Mouse (Mus musculus): ENCODE data around the gene Tapbp. TPM values are rescaled to one million over a fixed set of nuclear protein-coding genes. Genes with fewer than 3 reads are reported as not detected.

The Tapbp gene
- polyA plus RNA-seq, 1 experiment from 2014 or later: 20.6 TPM

DNA sequence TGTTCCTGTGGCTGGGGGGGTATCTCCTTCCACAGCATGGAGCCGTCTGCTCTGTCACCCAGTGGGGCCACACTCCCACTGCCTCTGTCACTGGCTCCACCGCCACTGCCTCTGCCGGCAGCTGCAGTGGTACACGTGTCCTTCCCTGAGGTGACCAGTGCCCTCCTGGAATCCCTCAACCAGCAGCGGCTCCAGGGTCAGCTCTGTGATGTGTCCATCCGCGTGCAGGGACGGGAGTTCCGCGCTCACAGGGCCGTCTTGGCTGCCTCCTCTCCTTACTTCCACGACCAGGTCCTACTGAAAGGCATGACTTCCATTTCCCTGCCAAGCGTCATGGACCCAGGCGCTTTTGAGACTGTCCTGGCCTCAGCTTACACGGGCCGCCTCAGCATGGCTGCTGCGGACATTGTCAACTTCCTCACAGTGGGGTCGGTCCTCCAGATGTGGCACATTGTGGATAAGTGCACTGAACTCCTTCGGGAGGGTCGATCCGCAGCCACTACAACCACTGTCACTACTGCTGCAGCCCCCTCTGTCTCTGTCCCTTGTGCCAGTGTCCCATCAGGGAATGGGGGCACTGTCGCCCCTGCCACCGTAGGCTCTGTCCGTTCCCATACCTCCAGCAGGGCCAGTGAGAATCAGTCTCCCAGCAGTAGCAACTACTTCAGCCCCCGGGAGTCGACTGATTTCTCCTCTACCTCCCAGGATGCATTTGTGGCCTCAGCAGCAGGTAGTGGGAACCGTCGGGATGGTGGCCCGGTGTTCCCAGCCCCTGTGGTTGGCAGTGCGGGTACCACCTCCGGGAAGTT, 1.4 kb downstream of the Tapbp start:
- Histone ChIP-seq H3K4me2 (ENCODE audit: low read length) (peak overlapping the region; percentile 65), H3K9me3 (ENCODE audit: control insufficient read depth, low read length) (no peaks in the 10 kb centered on the region), H3K9ac (replicated peaks; ENCODE audit: low read length) (no peak overlapping the region; the same call in 1 of the 2 replicates), H3K4me1 (ENCODE audit: control insufficient read depth, insufficient read depth, low read length) (peaks cover 29% of the 10 kb centered on the region), H3K27me3 (ENCODE audit: control insufficient read depth, insufficient read depth, low read length) (no peaks in the 10 kb centered on the region), H3K36me3 (ENCODE audit: control insufficient read depth, insufficient read depth, low read length) (peaks cover 32% of the 10 kb centered on the region), H3K4me3 (replicated peaks; ENCODE audit: low read depth, low read length) (peak overlapping the region; percentile 49), H3K27ac (replicated peaks; ENCODE audit: low read depth, low read length) (no peak overlapping the region)
- ATAC-seq (ENCODE audit: low FRiP score, low TSS enrichment) (no peak), DNase-seq (no peak)
- 70% methylated on average over 31 of the region's 31 CpGs for WGBS

DNA sequence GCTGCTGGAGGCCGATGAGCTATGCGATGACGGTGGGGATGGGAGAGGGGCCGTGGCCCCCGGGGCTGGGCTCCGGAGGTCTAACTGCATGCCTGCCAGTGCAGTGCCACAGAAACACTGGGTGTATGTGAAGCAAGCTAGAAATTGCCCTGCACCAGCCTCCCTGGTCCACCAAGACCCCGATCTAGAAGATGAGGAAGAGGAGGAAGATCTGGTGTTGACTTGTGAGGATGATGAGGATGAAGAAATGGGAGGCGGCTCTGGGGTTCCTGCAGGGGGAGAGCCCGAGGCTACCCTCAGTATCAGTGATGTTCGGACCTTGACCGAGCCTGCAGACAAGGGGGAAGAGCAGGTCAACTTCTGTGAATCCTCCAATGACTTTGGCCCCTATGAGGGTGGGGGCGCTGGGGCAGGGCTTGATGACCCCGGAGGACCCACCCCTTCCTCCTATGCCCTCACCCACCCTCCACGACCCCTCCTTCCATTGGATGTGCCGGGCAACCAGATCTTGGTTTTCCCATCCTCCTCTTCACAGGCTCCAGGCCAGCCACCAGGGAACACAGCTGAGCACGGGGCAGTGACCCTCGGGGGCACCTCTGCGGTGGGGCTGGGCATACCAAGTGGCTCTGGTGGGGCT, 2.1 kb downstream of the Tapbp start:
- Histone ChIP-seq H3K27ac (replicated peaks; ENCODE audit: low read depth, low read length) (no peak overlapping the region), H3K4me1 (ENCODE audit: control insufficient read depth, insufficient read depth, low read length) (peaks cover 29% of the 10 kb centered on the region), H3K9ac (replicated peaks; ENCODE audit: low read length) (no peak overlapping the region), H3K4me3 (replicated peaks; ENCODE audit: low read depth, low read length) (no peak overlapping the region), H3K9me3 (ENCODE audit: control insufficient read depth, low read length) (no peaks in the 10 kb centered on the region), H3K4me2 (ENCODE audit: low read length) (0 out of 2 replicates have a peak overlapping the region, but pooled peaks have one; percentile 5), H3K27me3 (ENCODE audit: control insufficient read depth, insufficient read depth, low read length) (no peaks in the 10 kb centered on the region), H3K36me3 (ENCODE audit: control insufficient read depth, insufficient read depth, low read length) (peaks cover 27% of the 10 kb centered on the region)
- ATAC-seq (ENCODE audit: low FRiP score, low TSS enrichment) (no peak), DNase-seq (no peak)
- WGBS: 86% methylated on average over 18 of the region's 18 CpGs

DNA sequence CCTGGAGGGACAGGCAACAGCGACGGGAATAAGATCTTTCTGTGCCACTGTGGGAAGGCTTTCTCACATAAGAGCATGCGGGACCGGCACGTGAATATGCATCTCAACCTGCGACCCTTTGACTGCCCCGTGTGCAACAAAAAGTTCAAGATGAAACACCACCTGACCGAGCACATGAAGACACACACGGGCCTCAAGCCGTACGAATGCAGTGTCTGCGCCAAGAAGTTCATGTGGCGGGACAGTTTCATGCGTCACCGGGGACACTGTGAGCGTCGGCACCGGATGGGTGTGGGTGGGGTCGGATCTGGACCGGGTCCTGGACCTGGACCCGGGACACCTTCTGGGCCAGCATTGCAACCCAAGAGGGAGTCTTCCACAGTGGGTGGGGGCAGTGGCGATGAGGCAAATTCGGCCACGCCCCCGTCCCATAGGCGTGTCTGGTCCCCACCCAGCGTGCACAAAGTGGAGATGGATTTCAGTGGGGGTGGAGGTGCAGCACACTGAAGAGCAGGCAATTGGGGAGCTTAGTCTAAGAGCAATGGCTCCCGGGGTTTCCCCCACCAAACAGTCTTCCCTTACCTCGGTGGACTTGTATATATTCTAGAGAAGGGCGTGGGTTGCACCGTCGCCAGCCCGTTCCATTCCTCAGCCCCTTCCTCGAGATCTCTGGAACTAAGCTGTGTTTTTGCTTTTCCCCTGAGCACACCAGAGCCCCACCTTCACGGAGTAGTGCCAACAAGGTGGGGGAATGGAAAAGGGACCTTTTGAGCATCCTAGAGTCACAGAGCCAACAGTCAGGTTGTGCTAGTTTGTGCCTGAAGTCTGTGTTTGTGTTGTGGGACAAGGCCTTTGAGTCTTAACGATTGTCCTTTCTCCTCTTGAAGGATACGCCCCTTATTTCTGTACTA, 2.8 kb downstream of the Tapbp start:
- Histone ChIP-seq H3K9ac (replicated peaks; ENCODE audit: low read length) (no peak overlapping the region), H3K4me2 (ENCODE audit: low read length) (peak overlapping the region; percentile 63), H3K27ac (replicated peaks; ENCODE audit: low read depth, low read length) (no peak overlapping the region), H3K4me1 (ENCODE audit: control insufficient read depth, insufficient read depth, low read length) (peaks cover 29% of the 10 kb centered on the region), H3K27me3 (ENCODE audit: control insufficient read depth, insufficient read depth, low read length) (no peaks in the 10 kb centered on the region), H3K36me3 (ENCODE audit: control insufficient read depth, insufficient read depth, low read length) (peaks cover 20% of the 10 kb centered on the region), H3K9me3 (ENCODE audit: control insufficient read depth, low read length) (no peaks in the 10 kb centered on the region), H3K4me3 (replicated peaks; ENCODE audit: low read depth, low read length) (no peak overlapping the region)
- WGBS: 65% methylated on average over 37 of the region's 37 CpGs
- no peak for DNase-seq
- ATAC-seq (ENCODE audit: low FRiP score, low TSS enrichment): no peak

GRCm38 (mm10) chr17:33919351-33920281, 3.9 kb downstream of the Tapbp start:
- WGBS: under 1% methylated on average over 52 of the region's 52 CpGs
- DNase-seq (peak; percentile 37), ATAC-seq (ENCODE audit: low FRiP score, low TSS enrichment) (no peak)
- Histone ChIP-seq H3K4me2 (ENCODE audit: low read length) (peak overlapping the region; percentile 63), H3K36me3 (ENCODE audit: control insufficient read depth, insufficient read depth, low read length) (peaks cover 9% of the 10 kb centered on the region), H3K9ac (replicated peaks; ENCODE audit: low read length) (peak overlapping the region; percentile 52), H3K4me1 (ENCODE audit: control insufficient read depth, insufficient read depth, low read length) (peaks cover 29% of the 10 kb centered on the region), H3K9me3 (ENCODE audit: control insufficient read depth, low read length) (no peaks in the 10 kb centered on the region), H3K4me3 (replicated peaks; ENCODE audit: low read depth, low read length) (peak overlapping the region; percentile 36), H3K27me3 (ENCODE audit: control insufficient read depth, insufficient read depth, low read length) (no peaks in the 10 kb centered on the region), H3K27ac (replicated peaks; ENCODE audit: low read depth, low read length) (0 out of 2 replicates have a peak overlapping the region, but pooled peaks have one; percentile 41)

DNA sequence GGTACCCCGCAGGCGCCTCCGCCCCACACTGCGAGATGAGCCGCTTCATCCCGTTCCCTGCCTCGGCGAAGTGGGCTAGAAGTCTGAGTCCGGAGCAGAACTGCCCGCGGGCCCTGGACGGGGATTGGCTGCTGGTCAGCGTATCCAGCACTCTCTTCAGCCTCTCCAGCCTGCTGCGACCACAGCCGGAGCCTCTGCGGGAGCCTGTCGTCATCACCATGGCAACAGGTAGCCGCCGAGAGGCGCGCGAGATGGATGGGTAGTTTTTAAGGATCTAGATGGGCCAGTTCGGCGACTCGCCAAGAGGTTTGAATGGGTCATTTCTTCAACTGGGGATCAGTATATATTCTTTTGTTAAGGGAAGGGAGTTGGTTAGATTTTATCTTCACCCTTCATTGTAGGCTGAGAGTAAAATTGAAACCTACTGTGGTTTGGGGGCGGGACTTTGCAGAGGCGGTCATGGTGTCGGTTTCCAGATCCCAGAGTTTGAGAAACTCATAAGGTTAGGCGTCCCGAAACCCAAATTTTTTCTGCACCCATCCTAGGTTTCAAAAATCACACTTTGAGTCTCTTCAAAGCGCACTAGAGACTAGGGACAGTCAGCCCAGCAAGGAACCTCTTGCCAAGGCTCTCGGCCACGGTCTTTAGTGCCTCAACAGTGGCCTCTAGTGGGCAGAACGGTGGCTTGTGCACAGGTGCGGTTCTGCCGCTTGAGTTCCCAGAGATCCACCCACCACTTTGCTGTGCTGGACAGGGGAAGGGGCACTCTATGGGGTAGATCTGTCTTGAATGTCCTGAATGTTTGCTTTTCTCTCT, 4.8 kb downstream of the Tapbp start:
- DNase-seq (peak; percentile 87), ATAC-seq (ENCODE audit: low FRiP score, low TSS enrichment) (0 out of 2 replicates have a peak, but pooled peaks have one; percentile 14)
- Histone ChIP-seq H3K27ac (replicated peaks; ENCODE audit: low read depth, low read length) (0 out of 2 replicates have a peak overlapping the region, but pooled peaks have one; percentile 41), H3K9ac (replicated peaks; ENCODE audit: low read length) (peak overlapping the region; percentile 52; the same call in 1 of the 2 replicates), H3K4me2 (ENCODE audit: low read length) (peak overlapping the region; percentile 63), H3K4me1 (ENCODE audit: control insufficient read depth, insufficient read depth, low read length) (peaks cover 26% of the 10 kb centered on the region), H3K36me3 (ENCODE audit: control insufficient read depth, insufficient read depth, low read length) (peaks cover 13% of the 10 kb centered on the region; the same call in 1 of the 2 replicates), H3K9me3 (ENCODE audit: control insufficient read depth, low read length) (no peaks in the 10 kb centered on the region), H3K4me3 (replicated peaks; ENCODE audit: low read depth, low read length) (peak overlapping the region; percentile 36), H3K27me3 (ENCODE audit: control insufficient read depth, insufficient read depth, low read length) (no peaks in the 10 kb centered on the region)
- WGBS: under 1% methylated on average over 36 of the region's 36 CpGs

DNA sequence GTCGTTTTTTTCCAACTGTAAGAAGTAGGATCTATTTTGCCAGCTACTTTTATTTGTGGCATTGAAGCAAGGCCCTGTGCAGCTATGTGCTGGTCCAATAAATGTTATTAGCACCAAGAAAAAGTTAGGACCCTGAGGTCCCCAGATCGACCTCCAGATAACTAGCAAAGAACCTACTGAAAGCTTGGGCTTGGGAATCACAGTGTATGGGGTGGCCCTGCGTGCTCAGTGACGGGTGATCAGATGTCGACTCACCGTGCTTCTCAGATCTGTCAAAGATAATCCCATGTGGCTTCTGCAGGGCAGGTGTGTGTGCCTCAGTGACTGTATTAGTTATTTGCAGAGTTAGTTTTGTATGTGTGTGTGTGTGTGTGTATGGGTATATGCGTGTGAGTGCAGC, 5.7 kb downstream of the Tapbp start:
- H3K27me3 ChIP-seq (ENCODE audit: control insufficient read depth, insufficient read depth, low read length): no peaks in the 10 kb centered on the region
- H3K4me2 ChIP-seq (ENCODE audit: low read length): no peak overlapping the region
- H3K27ac ChIP-seq (replicated peaks; ENCODE audit: low read depth, low read length): no peak overlapping the region
- H3K4me3 ChIP-seq (replicated peaks; ENCODE audit: low read depth, low read length): no peak overlapping the region
- H3K9ac ChIP-seq (replicated peaks; ENCODE audit: low read length): no peak overlapping the region
- WGBS: 90% methylated on average over 7 of the region's 7 CpGs
- H3K36me3 ChIP-seq (ENCODE audit: control insufficient read depth, insufficient read depth, low read length): peaks cover 20% of the 10 kb centered on the region
- ATAC-seq (ENCODE audit: low FRiP score, low TSS enrichment): no peak
- H3K4me1 ChIP-seq (ENCODE audit: control insufficient read depth, insufficient read depth, low read length): peaks cover 26% of the 10 kb centered on the region
- no peaks in the 10 kb centered on the region for H3K9me3 ChIP-seq (ENCODE audit: control insufficient read depth, low read length)
- no peak for DNase-seq

- H3K4me2 ChIP-seq (ENCODE audit: low read length): no peak overlapping the region
- peaks cover 16% of the 10 kb centered on the region for H3K36me3 ChIP-seq (ENCODE audit: control insufficient read depth, insufficient read depth, low read length)
- H3K9ac ChIP-seq (replicated peaks; ENCODE audit: low read length): no peak overlapping the region
- no peaks in the 10 kb centered on the region for H3K27me3 ChIP-seq (ENCODE audit: control insufficient read depth, insufficient read depth, low read length)
- DNase-seq (no peak), ATAC-seq (ENCODE audit: low FRiP score, low TSS enrichment) (no peak)
- no peaks in the 10 kb centered on the region for H3K9me3 ChIP-seq (ENCODE audit: control insufficient read depth, low read length)
- no peak overlapping the region for H3K4me3 ChIP-seq (replicated peaks; ENCODE audit: low read depth, low read length)
- peaks cover 14% of the 10 kb centered on the region for H3K4me1 ChIP-seq (ENCODE audit: control insufficient read depth, insufficient read depth, low read length)
- 87% methylated on average over 10 of the region's 10 CpGs for WGBS
- no peak overlapping the region for H3K27ac ChIP-seq (replicated peaks; ENCODE audit: low read depth, low read length)
These were observed 9.0 kb downstream of the Tapbp start for GRCm38 (mm10) chr17:33924577-33925283.
